Mouse (Mus musculus) stomach, embryonic 15.5 days (tissue): ENCODE results near the gene Plekha1. TPM values are rescaled to one million over a fixed set of nuclear protein-coding genes. Genes with fewer than 3 reads are reported as not detected.

Experiments
- ATAC-seq: fragments of 200-750 bp; cut with Nextera tagmentation; 2 replicates; pipeline ENCODE4 v1.8.0; 2017; ENCODE audit warnings: low read depth, moderate number of reproducible peaks, moderate TSS enrichment; ENCODE audit not compliant: insufficient read depth, low FRiP score
- H3K27ac ChIP-seq: fragments of 300-500 bp; sonication (generic); 2 replicates; pipeline ENCODE4 v1.5.1; 2015; ENCODE audit warnings: mild to moderate bottlenecking, inconsistent platforms
- H3K27me3 ChIP-seq: fragments of 300-500 bp; sonication (generic); replicated peaks from 2 replicates; pipeline ENCODE4 v1.6.1; 2015; ENCODE audit warnings: inconsistent platforms
- H3K36me3 ChIP-seq: fragments of 300-500 bp; sonication (generic); 2 replicates; pipeline ENCODE4 v1.6.1; 2015; ENCODE audit warnings: inconsistent platforms
- H3K4me1 ChIP-seq: fragments of 300-500 bp; sonication (generic); 2 replicates; pipeline ENCODE4 v1.6.1; 2015; ENCODE audit warnings: inconsistent platforms
- H3K4me2 ChIP-seq: fragments of 300-500 bp; sonication (generic); 2 replicates; pipeline ENCODE4 v1.6.1; 2015; ENCODE audit warnings: mild to moderate bottlenecking, inconsistent platforms
- H3K4me3 ChIP-seq: fragments of 300-500 bp; sonication (generic); replicated peaks from 2 replicates; pipeline ENCODE4 v1.5.1; 2015; ENCODE audit warnings: inconsistent platforms
- H3K9ac ChIP-seq: fragments of 300-500 bp; sonication (generic); 2 replicates; pipeline ENCODE4 v1.6.1; 2015; ENCODE audit warnings: inconsistent platforms
- H3K9me3 ChIP-seq: fragments of 300-500 bp; sonication (generic); 2 replicates; pipeline ENCODE4 v1.6.1; 2016; ENCODE audit warnings: inconsistent platforms
- WGBS: fragments of 180-500 bp; shearing (Covaris S2); methylation state at CpG from one replicate; pipeline ENCODE4 v1.1.7; 2015; 5-methylcytosine and 5-hydroxymethylcytosine counted together
- polyA plus RNA-seq: library from polyadenylated mRNA; unstranded; fragments of >200 nt; fragmentation: Nextera tagmentation; extraction: Ambion mirVana; gene quantifications from 2 replicates; pipeline ENCODE4 v1.2.1, GENCODE M21; 2015

Plekha1 gene
- 51.1 and 52.6 TPM in 2 replicates for polyA plus RNA-seq

GRCm38 (mm10) chr7:130865613-130866591 lies at the start of gene Plekha1:
TSS of gene Plekha1 (plus strand) at chr7:130865756.
- under 1% methylated on average over 101 of the region's 114 CpGs for WGBS
- no peaks in the 10 kb centered on the region for H3K9me3 ChIP-seq
- ATAC-seq = peak; percentile 98

GRCm38 (mm10) chr7:130816243-130816642 lies 49.3 kb upstream of the Plekha1 start:
- no peaks in the 10 kb centered on the region for H3K27me3 ChIP-seq
- WGBS = 83% methylated on average over 7 of the region's 7 CpGs
- H3K9me3 ChIP-seq = no peaks in the 10 kb centered on the region
- no peaks in the 10 kb centered on the region for H3K36me3 ChIP-seq
- H3K4me2 ChIP-seq = no peak overlapping the region
- no peaks in the 10 kb centered on the region for H3K4me1 ChIP-seq
- H3K4me3 ChIP-seq = no peak overlapping the region
- no peak for ATAC-seq
- H3K27ac ChIP-seq = no peak overlapping the region
- no peak overlapping the region for H3K9ac ChIP-seq

More at GRCm38 (mm10) chr7:130865613-130866591, at the start of gene Plekha1:
- peak within 1 kb of the TSS; percentile 64 for H3K4me2 ChIP-seq
- H3K4me1 ChIP-seq = peaks cover 3% of the 10 kb centered on the region; the same call in 1 of the 2 replicates
- H3K27ac ChIP-seq = peak within 1 kb of the TSS; percentile 85
- H3K36me3 ChIP-seq = no peaks in the 10 kb centered on the region
- peak within 1 kb of the TSS; percentile 87 for H3K9ac ChIP-seq
- peak within 1 kb of the TSS; percentile 85 for H3K4me3 ChIP-seq
- H3K27me3 ChIP-seq = no peaks in the 10 kb centered on the region

- H3K4me2 ChIP-seq = no peak overlapping the region
- H3K4me3 ChIP-seq = no peak overlapping the region
- ATAC-seq = no peak
- H3K27me3 ChIP-seq = no peaks in the 10 kb centered on the region
- H3K9me3 ChIP-seq = no peaks in the 10 kb centered on the region
- no peak overlapping the region for H3K9ac ChIP-seq
- H3K36me3 ChIP-seq = no peaks in the 10 kb centered on the region
- no peaks in the 10 kb centered on the region for H3K4me1 ChIP-seq
- WGBS = 66% methylated on average over 5 of the region's 5 CpGs
- peak overlapping the region; percentile 67; the same call in 1 of the 2 replicates for H3K27ac ChIP-seq
Measured at GRCm38 (mm10) chr7:130818813-130819212, 46.7 kb upstream of the Plekha1 start.

- WGBS = 54% methylated on average over 10 of the region's 10 CpGs
- no peaks in the 10 kb centered on the region for H3K27me3 ChIP-seq
- H3K27ac ChIP-seq = peak overlapping the region; percentile 67
- H3K4me1 ChIP-seq = no peaks in the 10 kb centered on the region
- no peaks in the 10 kb centered on the region for H3K36me3 ChIP-seq
- H3K9me3 ChIP-seq = no peaks in the 10 kb centered on the region
- no peak overlapping the region for H3K4me3 ChIP-seq
- ATAC-seq = peak; percentile 78
- H3K9ac ChIP-seq = no peak overlapping the region
- no peak overlapping the region for H3K4me2 ChIP-seq
Measured at GRCm38 (mm10) chr7:130819624-130820023, 45.9 kb upstream of the Plekha1 start.

- no peak for ATAC-seq
- Histone ChIP-seq H3K9me3 (no peaks in the 10 kb centered on the region), H3K36me3 (no peaks in the 10 kb centered on the region), H3K9ac (no peak overlapping the region), H3K27ac (no peak overlapping the region), H3K4me2 (no peak overlapping the region), H3K4me1 (no peaks in the 10 kb centered on the region), H3K4me3 (no peak overlapping the region), H3K27me3 (no peaks in the 10 kb centered on the region)
- 34% methylated on average over 9 of the region's 9 CpGs for WGBS
Measured at GRCm38 (mm10) chr7:130823992-130824391, 41.6 kb upstream of the Plekha1 start.

- Histone ChIP-seq H3K4me1 (no peaks in the 10 kb centered on the region), H3K4me2 (no peak overlapping the region), H3K27ac (no peak overlapping the region), H3K9ac (no peak overlapping the region), H3K27me3 (no peaks in the 10 kb centered on the region), H3K36me3 (no peaks in the 10 kb centered on the region), H3K4me3 (no peak overlapping the region), H3K9me3 (no peaks in the 10 kb centered on the region)
- no peak for ATAC-seq
- 77% methylated on average over 3 of the region's 3 CpGs for WGBS
Measured at GRCm38 (mm10) chr7:130826343-130826742, 39.2 kb upstream of the Plekha1 start.

- no peak overlapping the region for H3K27ac ChIP-seq
- 35% methylated on average over 3 of the region's 3 CpGs for WGBS
- no peaks in the 10 kb centered on the region for H3K36me3 ChIP-seq
- ATAC-seq = no peak
- H3K4me1 ChIP-seq = no peaks in the 10 kb centered on the region
- H3K9ac ChIP-seq = no peak overlapping the region
- no peak overlapping the region for H3K4me3 ChIP-seq
- no peak overlapping the region for H3K4me2 ChIP-seq
- H3K9me3 ChIP-seq = no peaks in the 10 kb centered on the region
- no peaks in the 10 kb centered on the region for H3K27me3 ChIP-seq
Measured at GRCm38 (mm10) chr7:130827431-130827830, 38.1 kb upstream of the Plekha1 start.

GRCm38 (mm10) chr7:130827844-130828403 lies 37.6 kb upstream of the Plekha1 start:
- 86% methylated on average over 9 of the region's 9 CpGs for WGBS
- H3K36me3 ChIP-seq = no peaks in the 10 kb centered on the region
- no peaks in the 10 kb centered on the region for H3K27me3 ChIP-seq
- H3K4me1 ChIP-seq = no peaks in the 10 kb centered on the region
- no peak overlapping the region for H3K4me2 ChIP-seq
- H3K4me3 ChIP-seq = no peak overlapping the region
- H3K27ac ChIP-seq = no peak overlapping the region
- H3K9ac ChIP-seq = no peak overlapping the region
- H3K9me3 ChIP-seq = no peaks in the 10 kb centered on the region
- no peak for ATAC-seq

- Histone ChIP-seq H3K36me3 (no peaks in the 10 kb centered on the region), H3K4me3 (no peak overlapping the region), H3K27me3 (no peaks in the 10 kb centered on the region), H3K4me1 (no peaks in the 10 kb centered on the region), H3K27ac (no peak overlapping the region), H3K9ac (no peak overlapping the region), H3K4me2 (no peak overlapping the region), H3K9me3 (no peaks in the 10 kb centered on the region)
- no peak for ATAC-seq
- 89% methylated on average over 10 of the region's 10 CpGs for WGBS
Measured at GRCm38 (mm10) chr7:130828475-130828874, 37.1 kb upstream of the Plekha1 start.

- 89% methylated on average over 5 of the region's 5 CpGs for WGBS
Measured at GRCm38 (mm10) chr7:130831586-130831985, 34.0 kb upstream of the Plekha1 start.

GRCm38 (mm10) chr7:130834299-130834698 lies 31.3 kb upstream of the Plekha1 start:
- Histone ChIP-seq H3K27ac (peak overlapping the region; percentile 86; the same call in 1 of the 2 replicates), H3K36me3 (no peaks in the 10 kb centered on the region), H3K4me3 (no peak overlapping the region), H3K9me3 (no peaks in the 10 kb centered on the region), H3K4me1 (peaks cover 21% of the 10 kb centered on the region), H3K27me3 (no peaks in the 10 kb centered on the region), H3K4me2 (0 out of 2 replicates have a peak overlapping the region, but pooled peaks have one; percentile 16), H3K9ac (no peak overlapping the region)
- peak; percentile 95 for ATAC-seq
- 26% methylated on average over 21 of the region's 21 CpGs for WGBS

More at GRCm38 (mm10) chr7:130831586-130831985, 34.0 kb upstream of the Plekha1 start:
- no peaks in the 10 kb centered on the region for H3K27me3 ChIP-seq
- H3K4me1 ChIP-seq = peaks cover 18% of the 10 kb centered on the region
- no peak overlapping the region for H3K27ac ChIP-seq
- no peak overlapping the region for H3K4me3 ChIP-seq
- no peaks in the 10 kb centered on the region for H3K9me3 ChIP-seq
- ATAC-seq = no peak
- no peak overlapping the region for H3K4me2 ChIP-seq
- H3K9ac ChIP-seq = no peak overlapping the region
- no peaks in the 10 kb centered on the region for H3K36me3 ChIP-seq
